Mouse (Mus musculus) lung, embryonic 14.5 days (tissue): ENCODE results near the gene Hoxb5. TPM values are rescaled to one million over a fixed set of nuclear protein-coding genes. Genes with fewer than 3 reads are reported as not detected.

Experiments
- ATAC-seq: fragments of 200-750 bp; cut with Nextera tagmentation; 2 replicates; pipeline ENCODE4 v1.8.0; 2017; ENCODE audit warnings: mild to moderate bottlenecking, moderate TSS enrichment, moderate library complexity; ENCODE audit not compliant: insufficient read depth
- DNase-seq: peaks from one replicate; pipeline ENCODE4 v3.0.0-alpha.2; 2015
- H3K27ac ChIP-seq: fragments of 300-500 bp; sonication (generic); 2 replicates; pipeline ENCODE4 v1.5.1; 2014; ENCODE audit warnings: low read depth, mild to moderate bottlenecking, moderate library complexity
- H3K27me3 ChIP-seq: fragments of 300-500 bp; sonication (generic); 2 replicates; pipeline ENCODE4 v1.6.1; 2014; ENCODE audit warnings: low read length, control low read depth; ENCODE audit not compliant: insufficient read depth
- H3K36me3 ChIP-seq: fragments of 300-500 bp; sonication (generic); 2 replicates; pipeline ENCODE4 v1.6.1; 2014; ENCODE audit warnings: control low read depth; ENCODE audit not compliant: insufficient read depth
- H3K4me1 ChIP-seq: fragments of 300-500 bp; sonication (generic); 2 replicates; pipeline ENCODE4 v1.6.1; 2014; ENCODE audit warnings: antibody characterized with exemption, control low read depth; ENCODE audit not compliant: insufficient read depth
- H3K4me2 ChIP-seq: fragments of 300-500 bp; sonication (generic); 2 replicates; pipeline ENCODE4 v1.6.1; 2014; ENCODE audit warnings: mild to moderate bottlenecking
- H3K4me3 ChIP-seq: fragments of 300-500 bp; sonication (generic); 2 replicates; pipeline ENCODE4 v1.5.1; 2014; ENCODE audit warnings: low read depth, low read length
- H3K9ac ChIP-seq: fragments of 300-500 bp; sonication (generic); 2 replicates; pipeline ENCODE4 v1.6.1; 2014
- H3K9me3 ChIP-seq: fragments of 300-500 bp; sonication (generic); 2 replicates; pipeline ENCODE4 v1.6.1; 2016; ENCODE audit warnings: low read depth, low read length, control low read depth
- CTCF ChIP-seq: IDR thresholded peaks from 2 replicates; pipeline ENCODE4 v1.5.1; 2016; ENCODE audit warnings: antibody characterized with exemption, low read depth
- WGBS: fragments of 180-500 bp; shearing (Covaris S2); extraction: QIAGEN DNeasy Blood & Tissue Kit; methylation state at CpG from one replicate; pipeline ENCODE4 v1.1.7; 2014; 5-methylcytosine and 5-hydroxymethylcytosine counted together
- polyA plus RNA-seq: library from polyadenylated mRNA; unstranded; fragments of >200 nt; fragmentation: Nextera tagmentation; extraction: Ambion mirVana; gene quantifications from 2 replicates; pipeline ENCODE4 v1.2.1, GENCODE M21; 2014

Gene Hoxb5
- polyA plus RNA-seq, 1 experiment from 2014 or later = 76.1 TPM

DNA sequence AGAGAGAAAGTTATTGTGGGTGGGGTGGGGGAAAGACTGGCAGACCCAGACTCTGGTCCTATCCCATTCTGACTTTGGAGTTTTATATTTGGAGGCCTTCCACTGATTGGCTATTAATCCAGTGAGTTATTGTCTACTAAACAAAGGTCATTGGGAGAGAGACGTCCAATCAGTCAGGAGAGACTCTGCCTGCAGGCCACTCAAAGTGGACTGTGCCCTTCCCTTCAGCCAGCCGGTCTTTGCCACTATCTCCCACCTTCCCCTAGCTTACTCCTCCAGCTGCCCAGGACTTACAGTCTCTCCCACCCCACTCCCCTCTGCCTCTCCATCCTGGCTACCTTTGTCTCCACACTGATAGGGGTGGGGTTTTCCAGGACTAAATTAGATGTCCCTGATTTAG, 33.5 kb downstream of the Hoxb5 start:
- H3K4me3 ChIP-seq = peak overlapping the region; percentile 64
- no peaks in the 10 kb centered on the region for H3K9me3 ChIP-seq
- no peak for TF ChIP-seq CTCF
- ATAC-seq (no peak), DNase-seq (no peak)
- H3K27me3 ChIP-seq = peaks cover 38% of the 10 kb centered on the region
- peak overlapping the region; percentile 84 for H3K4me2 ChIP-seq
- peaks cover 25% of the 10 kb centered on the region for H3K4me1 ChIP-seq
- H3K27ac ChIP-seq = peak overlapping the region; percentile 100
- 18% methylated on average over 2 of the region's 2 CpGs for WGBS
- H3K9ac ChIP-seq = peak overlapping the region; percentile 97
- peaks cover 48% of the 10 kb centered on the region for H3K36me3 ChIP-seq

- 10% methylated on average over 6 of the region's 6 CpGs for WGBS
- H3K4me1 ChIP-seq = peaks cover 27% of the 10 kb centered on the region
- H3K36me3 ChIP-seq = peaks cover 53% of the 10 kb centered on the region
- H3K27ac ChIP-seq = peak overlapping the region; percentile 100
- DNase-seq (no peak), ATAC-seq (no peak)
- H3K9ac ChIP-seq = peak overlapping the region; percentile 97
- H3K9me3 ChIP-seq = no peaks in the 10 kb centered on the region
- peaks cover 40% of the 10 kb centered on the region for H3K27me3 ChIP-seq
- TF ChIP-seq CTCF = no peak
- H3K4me2 ChIP-seq = peak overlapping the region; percentile 84
- peak overlapping the region; percentile 64 for H3K4me3 ChIP-seq
These were observed 33.9 kb downstream of the Hoxb5 start for GRCm38 (mm10) chr11:96337026-96337425.

DNA sequence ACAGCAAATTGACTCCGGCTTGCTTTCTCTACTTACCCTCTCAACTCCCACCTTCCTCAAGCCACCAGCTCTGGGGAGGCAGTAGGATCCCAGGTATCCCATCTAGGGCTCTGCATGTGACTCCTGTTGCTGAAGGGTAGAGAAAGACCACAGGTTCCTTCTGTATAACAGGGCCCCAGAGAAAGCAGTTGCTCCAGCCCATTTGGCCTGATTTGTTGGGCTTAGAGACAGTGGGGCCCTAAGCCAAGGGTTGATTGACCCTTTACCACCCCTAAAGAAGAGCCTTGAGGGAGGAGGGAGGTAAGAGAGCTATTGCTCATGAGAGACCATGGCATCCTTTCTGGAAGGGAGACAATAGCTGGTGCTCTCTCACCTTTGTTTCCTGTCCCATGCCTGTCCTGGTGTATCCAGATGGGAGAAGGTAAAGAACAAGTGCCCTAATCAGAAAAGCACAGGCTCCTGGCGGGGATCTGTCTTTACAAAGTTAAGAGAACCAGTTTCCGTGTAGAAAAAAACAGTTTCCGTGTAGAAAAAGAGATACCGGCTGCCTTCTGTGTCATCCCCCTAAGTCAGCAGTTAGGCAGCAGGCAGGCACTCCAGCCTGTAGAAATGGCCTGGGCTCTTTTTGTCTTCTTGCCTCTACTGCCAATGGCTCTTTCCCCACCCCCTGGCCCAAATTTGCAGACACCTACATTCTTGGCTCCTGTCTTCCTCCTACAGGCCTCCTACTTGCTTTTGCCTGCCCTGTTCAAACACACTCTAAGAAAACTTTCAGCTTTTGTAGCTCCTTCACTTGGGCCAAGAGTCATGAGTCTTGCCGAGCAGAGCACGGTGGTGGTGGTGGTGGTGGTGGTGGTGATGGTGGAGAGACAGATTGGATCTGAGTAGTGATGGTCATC, 36.1 kb downstream of the Hoxb5 start:
- Histone ChIP-seq H3K4me2 (peak overlapping the region; percentile 84), H3K27ac (peak overlapping the region; percentile 100), H3K4me3 (peak overlapping the region; percentile 64), H3K27me3 (peaks cover 42% of the 10 kb centered on the region), H3K36me3 (peaks cover 54% of the 10 kb centered on the region), H3K9ac (peak overlapping the region; percentile 97), H3K4me1 (peaks cover 29% of the 10 kb centered on the region), H3K9me3 (no peaks in the 10 kb centered on the region)
- 15% methylated on average over 7 of the region's 7 CpGs for WGBS
- DNase-seq (peak; percentile 30), ATAC-seq (no peak)
- no peak for TF ChIP-seq CTCF

DNA sequence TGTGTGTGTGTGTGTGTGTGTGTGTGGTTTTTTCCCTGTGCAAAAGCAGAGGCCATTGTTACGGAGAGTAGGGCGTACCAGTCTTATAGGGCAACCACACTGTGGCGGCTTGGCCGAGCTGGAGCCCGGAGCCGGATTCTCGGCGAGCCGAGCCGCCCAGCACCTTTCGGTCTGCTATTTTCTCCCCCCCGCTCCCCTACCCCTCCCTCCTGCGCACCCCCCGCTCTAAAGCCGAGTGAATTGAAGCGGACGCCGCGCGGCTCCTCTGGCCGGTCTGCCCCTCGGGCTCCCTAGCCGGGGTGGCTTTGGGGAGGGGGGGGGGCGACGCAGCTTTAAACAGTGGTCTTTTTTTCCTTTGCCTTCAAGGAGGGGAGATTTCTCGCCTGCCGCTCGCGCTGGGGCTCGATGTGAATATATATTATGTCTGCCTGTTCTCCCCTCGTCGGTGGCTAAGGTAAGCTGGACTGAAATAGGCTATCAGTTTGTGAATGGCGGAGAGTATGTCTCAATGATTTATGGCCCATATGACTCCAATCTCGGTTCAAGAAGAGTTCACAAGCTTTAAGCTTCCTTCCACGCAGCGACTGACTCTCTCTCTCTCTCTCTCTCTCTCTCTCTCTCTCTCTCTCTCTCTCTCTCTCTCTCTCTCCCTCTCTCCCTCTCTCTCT, 37.7 kb downstream of the Hoxb5 start:
- peaks cover 26% of the 10 kb centered on the region for H3K4me1 ChIP-seq
- no peaks in the 10 kb centered on the region for H3K9me3 ChIP-seq
- peaks cover 57% of the 10 kb centered on the region for H3K36me3 ChIP-seq
- peak overlapping the region; percentile 97 for H3K9ac ChIP-seq
- peak overlapping the region; percentile 84 for H3K4me2 ChIP-seq
- WGBS = under 1% methylated on average over 35 of the region's 36 CpGs
- ATAC-seq (peak; percentile 58), DNase-seq (peak; percentile 90)
- TF ChIP-seq CTCF = no peak
- H3K27ac ChIP-seq = peak overlapping the region; percentile 100
- H3K27me3 ChIP-seq = peaks cover 46% of the 10 kb centered on the region
- peak overlapping the region; percentile 64 for H3K4me3 ChIP-seq

DNA sequence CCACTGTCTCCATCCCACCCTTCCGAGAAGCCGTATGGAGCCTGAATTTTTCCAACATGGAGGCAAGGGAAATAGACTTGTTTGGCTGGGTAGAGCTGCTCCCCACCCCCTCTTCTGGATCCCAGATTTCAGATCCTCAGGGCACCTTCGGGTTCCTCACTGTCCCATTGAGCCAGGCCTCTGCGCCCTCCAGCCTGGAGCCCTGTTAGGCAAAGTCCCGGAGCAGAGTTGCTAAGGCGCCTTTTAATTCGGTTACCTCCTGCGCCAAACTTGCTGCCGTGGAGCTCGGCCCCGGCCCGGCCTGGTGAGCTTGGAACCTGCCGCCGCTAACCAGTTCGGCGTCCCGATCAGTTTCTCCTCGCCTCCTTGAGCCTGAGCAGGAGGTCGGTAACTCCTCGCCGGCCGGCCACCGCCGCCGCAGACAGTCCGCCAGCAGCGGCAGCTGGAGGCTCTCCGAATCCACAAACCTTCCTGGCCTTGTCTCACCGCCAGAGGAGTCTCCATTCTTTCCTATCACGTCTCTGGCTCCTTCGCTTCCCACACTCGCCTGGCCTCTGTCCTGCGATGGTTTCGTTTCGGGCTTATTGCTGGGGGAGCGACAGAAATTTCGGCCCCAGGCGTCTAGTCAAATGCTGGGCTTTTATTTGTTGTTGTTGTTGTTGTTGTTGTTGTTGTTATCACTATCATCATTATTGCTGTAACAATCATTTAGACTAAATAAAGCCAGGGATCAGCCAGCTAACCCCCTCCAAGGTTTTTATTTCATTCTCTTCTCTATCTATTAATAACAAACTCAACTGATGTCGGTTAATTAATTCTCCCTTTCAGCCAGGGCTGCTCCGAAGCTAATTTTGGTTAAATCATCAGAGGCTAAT, 38.8 kb downstream of the Hoxb5 start:
- H3K36me3 ChIP-seq = peaks cover 63% of the 10 kb centered on the region
- 1% methylated on average over 40 of the region's 40 CpGs for WGBS
- H3K9me3 ChIP-seq = no peaks in the 10 kb centered on the region
- peak overlapping the region; percentile 64 for H3K4me3 ChIP-seq
- no peak for ATAC-seq
- peak overlapping the region; percentile 100 for H3K27ac ChIP-seq
- peak; percentile 29 for TF ChIP-seq CTCF
- H3K4me2 ChIP-seq = peak overlapping the region; percentile 84
- peaks cover 24% of the 10 kb centered on the region for H3K4me1 ChIP-seq
- peaks cover 46% of the 10 kb centered on the region for H3K27me3 ChIP-seq
- H3K9ac ChIP-seq = peak overlapping the region; percentile 97
- peak; percentile 73 for DNase-seq

GRCm38 (mm10) chr11:96342576-96342930, 39.4 kb downstream of the Hoxb5 start:
- peaks cover 60% of the 10 kb centered on the region for H3K36me3 ChIP-seq
- H3K4me2 ChIP-seq = peak overlapping the region; percentile 84
- 7% methylated on average over 4 of the region's 4 CpGs for WGBS
- ATAC-seq (no peak), DNase-seq (peak; percentile 46)
- H3K4me1 ChIP-seq = peaks cover 24% of the 10 kb centered on the region
- peak overlapping the region; percentile 97 for H3K9ac ChIP-seq
- TF ChIP-seq CTCF = no peak
- peak overlapping the region; percentile 100 for H3K27ac ChIP-seq
- peak overlapping the region; percentile 64 for H3K4me3 ChIP-seq
- peaks cover 46% of the 10 kb centered on the region for H3K27me3 ChIP-seq
- no peaks in the 10 kb centered on the region for H3K9me3 ChIP-seq
